Mouse (Mus musculus) heart, embryonic 14.5 days (tissue): ENCODE measurements around the gene Spag17. TPM values are rescaled to one million over a fixed set of nuclear protein-coding genes. Genes with fewer than 3 reads are reported as not detected.

Source experiments
- ATAC-seq: fragments of 200-750 bp; cut with Nextera tagmentation; 2 replicates; pipeline ENCODE4 v1.8.0; 2017; ENCODE audit warnings: low read depth, moderate TSS enrichment; ENCODE audit not compliant: insufficient number of reproducible peaks, insufficient read depth, low FRiP score
- H3K27ac ChIP-seq, 2 experiments: fragments of 200-500 bp in 1 of 2; fragments of 300-500 bp in 1 of 2; sonication (generic) in 1 of 2; replicated peaks in 1 of 2; 2 replicates each; pipeline ENCODE4 v1.5.1; 2012 to 2014; ENCODE audit warnings: low read depth in 2 of 2, low read length in 2 of 2, control low read depth in 1 of 2, mild to moderate bottlenecking in 1 of 2, mixed read lengths in 1 of 2; ENCODE audit not compliant: control insufficient read depth in 1 of 2, insufficient read depth in 1 of 2
- H3K27me3 ChIP-seq: fragments of 300-500 bp; sonication (generic); 2 replicates; pipeline ENCODE4 v1.6.1; 2014; ENCODE audit warnings: mild to moderate bottlenecking, low read length, control low read depth; ENCODE audit not compliant: control insufficient read depth, insufficient read depth
- H3K36me3 ChIP-seq: fragments of 300-500 bp; sonication (generic); 2 replicates; pipeline ENCODE4 v1.6.1; 2014; ENCODE audit warnings: mild to moderate bottlenecking, control low read depth, low read length, mixed read lengths; ENCODE audit not compliant: control insufficient read depth, insufficient read depth
- H3K4me1 ChIP-seq, 2 experiments: fragments of 200-500 bp in 1 of 2; fragments of 300-500 bp in 1 of 2; sonication (generic) in 1 of 2; 2 replicates each; pipeline ENCODE4 v1.6.1; 2012 to 2014; ENCODE audit warnings: low read length in 2 of 2, control low read depth in 1 of 2, mixed read lengths in 1 of 2; ENCODE audit not compliant: control insufficient read depth in 2 of 2, insufficient read depth in 2 of 2
- H3K4me2 ChIP-seq: fragments of 300-500 bp; sonication (generic); 2 replicates; pipeline ENCODE4 v1.6.1; 2014; ENCODE audit warnings: mild to moderate bottlenecking, low read length
- H3K4me3 ChIP-seq, 2 experiments: fragments of 200-500 bp in 1 of 2; fragments of 300-500 bp in 1 of 2; sonication (generic) in 1 of 2; 2 replicates each; pipeline ENCODE4 v1.5.1; 2012 to 2014; ENCODE audit warnings: low read length in 2 of 2, mild to moderate bottlenecking in 2 of 2, control low read depth in 1 of 2, low read depth in 1 of 2, moderate library complexity in 1 of 2; ENCODE audit not compliant: control insufficient read depth in 1 of 2, insufficient read depth in 1 of 2
- H3K9ac ChIP-seq: fragments of 300-500 bp; sonication (generic); 2 replicates; pipeline ENCODE4 v1.6.1; 2014; ENCODE audit warnings: mild to moderate bottlenecking, low read length
- H3K9me3 ChIP-seq: fragments of 300-500 bp; sonication (generic); 2 replicates; pipeline ENCODE4 v1.6.1; 2016; ENCODE audit warnings: low read length, control low read depth; ENCODE audit not compliant: control insufficient read depth
- WGBS: fragments of 180-500 bp; shearing (Covaris S2); extraction: QIAGEN DNeasy Blood & Tissue Kit; methylation state at CpG from one replicate; pipeline ENCODE4 v1.1.7; 2014; 5-methylcytosine and 5-hydroxymethylcytosine counted together
- polyA plus RNA-seq: library from polyadenylated mRNA; unstranded; fragments of >200 nt; fragmentation: Nextera tagmentation; extraction: Ambion mirVana; gene quantifications from 2 replicates; pipeline ENCODE4 v1.2.1, GENCODE M21; 2014

The Spag17 gene
- polyA plus RNA-seq, 1 experiment from 2014 or later: 0.31 TPM

GRCm38 (mm10) chr3:99936159-99936558 lies 51.0 kb downstream of the Spag17 start:
- 29% methylated on average over 1 of the region's 1 CpGs for WGBS
- ATAC-seq: no peak

GRCm38 (mm10) chr3:99938611-99939286 lies 53.5 kb downstream of the Spag17 start:
- H3K36me3 ChIP-seq: no peaks in the 10 kb centered on the region

More at GRCm38 (mm10) chr3:99936159-99936558, 51.0 kb downstream of the Spag17 start:
- Histone ChIP-seq H3K9ac (no peak overlapping the region), H3K4me3 (no peak overlapping the region), H3K27me3 (no peaks in the 10 kb centered on the region; the same call in 1 of the 2 replicates), H3K36me3 (no peaks in the 10 kb centered on the region), H3K4me2 (no peak overlapping the region), H3K27ac (no peak overlapping the region), H3K4me1 (no peaks in the 10 kb centered on the region), H3K9me3 (no peaks in the 10 kb centered on the region)

GRCm38 (mm10) chr3:99945171-99945570 lies 60.0 kb downstream of the Spag17 start:
- Histone ChIP-seq H3K4me3 (no peak overlapping the region), H3K4me1 (no peaks in the 10 kb centered on the region), H3K27ac (no peak overlapping the region), H3K9me3 (no peaks in the 10 kb centered on the region), H3K27me3 (no peaks in the 10 kb centered on the region; the same call in 1 of the 2 replicates), H3K9ac (no peak overlapping the region), H3K36me3 (no peaks in the 10 kb centered on the region), H3K4me2 (no peak overlapping the region)
- 54% methylated on average over 2 of the region's 2 CpGs for WGBS
- ATAC-seq: no peak

More at GRCm38 (mm10) chr3:99938611-99939286, 53.5 kb downstream of the Spag17 start:
- Histone ChIP-seq H3K4me3 (no peak overlapping the region), H3K27ac (no peak overlapping the region), H3K27me3 (no peaks in the 10 kb centered on the region; the same call in 1 of the 2 replicates), H3K9ac (no peak overlapping the region), H3K4me2 (no peak overlapping the region), H3K4me1 (no peaks in the 10 kb centered on the region), H3K9me3 (no peaks in the 10 kb centered on the region)
- 23% methylated on average over 8 of the region's 8 CpGs for WGBS
- ATAC-seq: no peak

GRCm38 (mm10) chr3:99954039-99954602 lies 68.9 kb downstream of the Spag17 start:
- Histone ChIP-seq H3K4me1 (no peaks in the 10 kb centered on the region; a peak in 1 of 4 replicates), H3K9me3 (no peaks in the 10 kb centered on the region), H3K36me3 (no peaks in the 10 kb centered on the region), H3K4me3 (no peak overlapping the region), H3K27me3 (no peaks in the 10 kb centered on the region), H3K27ac (no peak overlapping the region), H3K4me2 (no peak overlapping the region), H3K9ac (no peak overlapping the region)
- 66% methylated on average over 9 of the region's 9 CpGs for WGBS
- ATAC-seq: no peak

GRCm38 (mm10) chr3:99956517-99956916 lies 71.3 kb downstream of the Spag17 start:
- no peak for ATAC-seq
- Histone ChIP-seq H3K4me1 (no peaks in the 10 kb centered on the region; a peak in 1 of 4 replicates), H3K9ac (no peak overlapping the region), H3K4me2 (no peak overlapping the region), H3K27me3 (no peaks in the 10 kb centered on the region), H3K36me3 (no peaks in the 10 kb centered on the region), H3K27ac (no peak overlapping the region), H3K9me3 (no peaks in the 10 kb centered on the region), H3K4me3 (no peak overlapping the region)

- Histone ChIP-seq H3K9ac (no peak overlapping the region), H3K9me3 (no peaks in the 10 kb centered on the region), H3K27ac (no peak overlapping the region), H3K27me3 (no peaks in the 10 kb centered on the region), H3K4me1 (no peaks in the 10 kb centered on the region; a peak in 1 of 4 replicates), H3K4me2 (no peak overlapping the region), H3K4me3 (no peak overlapping the region), H3K36me3 (no peaks in the 10 kb centered on the region)
- ATAC-seq: no peak
- 81% methylated on average over 7 of the region's 7 CpGs for WGBS
Observed at GRCm38 (mm10) chr3:99959805-99960485, 74.7 kb downstream of the Spag17 start.

GRCm38 (mm10) chr3:99964345-99964744 lies 79.1 kb downstream of the Spag17 start:
- no peak overlapping the region for H3K4me2 ChIP-seq
- ATAC-seq: no peak

More at GRCm38 (mm10) chr3:99964345-99964744, 79.1 kb downstream of the Spag17 start:
- H3K27me3 ChIP-seq: no peaks in the 10 kb centered on the region
- H3K4me3 ChIP-seq: no peak overlapping the region
- H3K9me3 ChIP-seq: no peaks in the 10 kb centered on the region
- H3K4me1 ChIP-seq: no peaks in the 10 kb centered on the region
- no peak overlapping the region for H3K27ac ChIP-seq
- no peaks in the 10 kb centered on the region for H3K36me3 ChIP-seq
- WGBS: 87% methylated on average over 6 of the region's 6 CpGs
- H3K9ac ChIP-seq: no peak overlapping the region
